Mouse (Mus musculus): ENCODE results near the gene Pcdh7. TPM values are rescaled to one million over a fixed set of nuclear protein-coding genes. Genes with fewer than 3 reads are reported as not detected.
"Not testable (repeated sequence)": the region's sequence is repeated elsewhere in the genome, so short reads cannot be mapped to it uniquely, and the experiment has no call there.

The Pcdh7 gene
- polyA plus RNA-seq, 1 experiment from 2014 or later: 20.7 TPM

DNA sequence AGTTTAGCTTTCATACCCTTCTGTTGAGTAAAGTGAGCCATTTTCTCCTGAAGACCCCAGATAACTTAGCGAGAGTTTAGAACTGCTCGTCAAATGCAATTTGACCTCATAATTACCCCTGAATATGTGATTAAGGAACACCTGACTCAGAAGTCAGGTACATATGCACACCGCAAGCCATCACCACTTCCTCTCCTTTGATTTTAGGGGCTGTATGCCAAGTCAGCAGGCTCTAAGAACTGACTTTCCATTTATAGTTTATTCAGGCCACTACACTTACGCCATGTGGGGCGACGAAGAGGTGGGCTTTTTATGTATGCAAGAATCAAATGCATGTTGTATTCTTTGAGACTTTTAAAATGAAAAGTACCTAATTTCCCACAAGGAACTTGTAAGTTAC, 366.2 kb downstream of the Pcdh7 start:
- H3K36me3 ChIP-seq: no peaks in the 10 kb centered on the region
- H3K27me3 ChIP-seq: no peaks in the 10 kb centered on the region
- no peak overlapping the region for H3K9ac ChIP-seq
- H3K9me3 ChIP-seq: no peaks in the 10 kb centered on the region
- H3K4me1 ChIP-seq (replicated peaks): no peaks in the 10 kb centered on the region
- WGBS: 90% methylated on average over 6 of the region's 6 CpGs
- H3K4me2 ChIP-seq: no peak overlapping the region
- H3K4me3 ChIP-seq: no peak overlapping the region
- no peak overlapping the region for H3K27ac ChIP-seq (replicated peaks)
- ATAC-seq (ENCODE audit: low read depth): no peak

DNA sequence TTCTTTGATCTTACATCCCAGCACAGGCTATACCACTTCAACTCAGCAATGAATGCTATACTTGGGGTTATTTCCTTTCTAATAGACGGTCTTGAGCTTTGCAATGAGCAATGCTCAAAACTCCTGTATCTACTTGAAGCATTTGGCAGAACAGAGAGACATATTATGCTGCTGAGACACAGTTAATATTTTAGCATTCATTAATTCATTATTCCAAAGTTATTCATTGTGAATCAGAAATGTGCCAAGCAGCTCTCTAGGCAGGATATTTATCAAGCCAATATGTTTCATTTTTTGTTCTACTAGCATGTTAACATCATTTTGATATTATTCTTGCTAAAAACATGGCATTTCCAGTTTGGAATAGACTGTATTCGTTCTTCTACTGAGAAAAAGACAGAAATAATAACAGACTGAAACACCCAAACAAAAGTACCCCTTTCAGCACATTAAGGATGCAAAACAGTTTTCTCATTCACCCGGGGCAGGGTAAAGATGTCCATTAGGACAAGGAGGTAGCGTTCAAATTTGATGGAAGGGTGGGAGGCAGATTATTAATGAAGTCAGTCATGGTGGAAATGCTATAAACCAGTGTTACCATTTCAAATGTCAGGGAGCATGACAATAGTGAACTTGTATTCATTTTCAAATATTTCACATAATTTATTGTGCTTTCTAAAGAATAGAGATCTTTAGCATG, 391.0 kb downstream of the Pcdh7 start:
- Histone ChIP-seq H3K9ac (no peak overlapping the region), H3K4me3 (no peak overlapping the region), H3K4me2 (no peak overlapping the region), H3K27me3 (no peaks in the 10 kb centered on the region), H3K9me3 (no peaks in the 10 kb centered on the region), H3K27ac (replicated peaks) (no peak overlapping the region), H3K4me1 (replicated peaks) (no peaks in the 10 kb centered on the region), H3K36me3 (no peaks in the 10 kb centered on the region)
- ATAC-seq (ENCODE audit: low read depth): no peak
- WGBS: 74% methylated on average over 4 of the region's 4 CpGs

DNA sequence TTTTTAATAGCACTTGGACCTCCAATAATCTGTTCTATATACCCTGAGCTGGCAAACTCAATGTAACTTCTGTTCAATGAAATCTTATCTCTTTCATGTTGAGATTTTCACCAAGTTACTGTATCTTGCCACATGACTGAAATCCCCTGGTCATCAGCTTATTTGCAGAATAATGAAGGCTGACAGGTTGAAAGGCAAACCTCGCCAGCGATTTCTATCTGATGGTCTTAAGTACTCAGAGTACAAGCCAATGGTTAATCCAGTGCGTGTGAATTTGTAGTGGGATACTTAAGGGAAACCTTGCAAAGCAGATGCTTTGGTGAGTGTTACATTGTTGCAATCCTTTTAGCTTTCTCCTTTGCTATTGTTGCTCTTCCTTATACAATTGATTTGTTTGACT, 398.3 kb downstream of the Pcdh7 start:
- H3K4me2 ChIP-seq: no peak overlapping the region
- ATAC-seq (ENCODE audit: low read depth): no peak
- no peak overlapping the region for H3K9ac ChIP-seq
- no peaks in the 10 kb centered on the region for H3K27me3 ChIP-seq
- no peaks in the 10 kb centered on the region for H3K36me3 ChIP-seq
- no peaks in the 10 kb centered on the region for H3K9me3 ChIP-seq
- 78% methylated on average over 3 of the region's 3 CpGs for WGBS
- no peak overlapping the region for H3K4me3 ChIP-seq
- H3K4me1 ChIP-seq (replicated peaks): no peaks in the 10 kb centered on the region
- no peak overlapping the region for H3K27ac ChIP-seq (replicated peaks)

DNA sequence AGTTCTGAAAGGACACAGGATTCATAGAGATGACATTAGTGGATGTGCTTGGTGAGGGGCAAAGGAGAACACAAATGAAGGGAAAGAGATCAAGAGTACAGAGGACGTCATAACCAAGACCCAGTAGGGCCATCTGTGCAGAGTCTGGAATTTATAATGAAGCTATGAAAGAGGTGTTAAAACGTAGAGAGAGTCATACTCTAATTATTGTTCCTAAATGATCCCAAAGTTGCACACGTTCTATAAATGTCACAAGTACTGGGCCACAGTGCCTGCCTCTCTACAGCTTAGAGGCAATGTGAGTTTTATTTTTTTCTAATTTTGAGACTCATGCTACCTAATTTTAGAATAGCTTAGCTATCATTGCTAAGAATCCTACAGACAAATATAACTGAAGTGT, 400.1 kb downstream of the Pcdh7 start:
- H3K9ac ChIP-seq: no peak overlapping the region
- no peaks in the 10 kb centered on the region for H3K9me3 ChIP-seq
- 65% methylated on average over 3 of the region's 3 CpGs for WGBS
- H3K27me3 ChIP-seq: no peaks in the 10 kb centered on the region
- H3K4me3 ChIP-seq: no peak overlapping the region
- no peaks in the 10 kb centered on the region for H3K36me3 ChIP-seq
- no peak overlapping the region for H3K27ac ChIP-seq (replicated peaks)
- ATAC-seq (ENCODE audit: low read depth): no peak
- no peak overlapping the region for H3K4me2 ChIP-seq
- H3K4me1 ChIP-seq (replicated peaks): no peaks in the 10 kb centered on the region

DNA sequence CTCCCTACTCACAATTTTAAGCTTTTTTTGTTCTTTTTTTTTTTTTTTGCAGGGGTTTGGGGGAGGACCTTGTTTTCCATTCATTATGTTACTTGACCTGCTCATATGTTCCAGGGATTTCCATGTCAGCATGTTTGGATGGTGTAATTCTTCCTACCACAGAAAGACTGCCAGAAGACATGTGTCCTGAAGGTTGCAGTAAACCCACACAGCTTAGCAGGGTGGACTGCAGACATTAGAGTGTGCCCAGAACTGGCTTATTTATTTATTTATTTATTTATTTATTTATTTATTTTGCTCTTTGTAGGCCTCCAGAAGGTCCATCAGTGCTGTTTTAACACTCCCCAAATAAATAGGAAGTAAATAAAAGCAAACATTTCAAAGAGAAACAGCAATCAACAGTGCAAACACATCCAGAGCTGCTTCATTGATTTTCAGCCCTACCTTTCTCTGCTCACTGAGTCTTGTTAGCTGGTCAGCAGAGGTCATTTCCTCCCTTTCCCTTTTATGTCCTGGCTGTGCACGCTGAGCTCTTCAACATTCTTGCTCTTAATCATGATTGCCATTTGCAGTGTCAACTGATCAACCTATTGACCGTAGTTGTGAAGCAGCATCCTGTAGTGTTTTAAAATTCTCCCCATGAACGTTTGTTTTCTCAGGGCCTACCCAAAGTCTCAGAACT, 401.3 kb downstream of the Pcdh7 start:
- 20% methylated on average over 3 of the region's 3 CpGs for WGBS
- H3K27me3 ChIP-seq: no peaks in the 10 kb centered on the region
- no peak overlapping the region for H3K4me3 ChIP-seq
- ATAC-seq (ENCODE audit: low read depth): no peak
- H3K27ac ChIP-seq (replicated peaks): no peak overlapping the region
- no peak overlapping the region for H3K4me2 ChIP-seq
- H3K36me3 ChIP-seq: no peaks in the 10 kb centered on the region
- no peaks in the 10 kb centered on the region for H3K9me3 ChIP-seq
- H3K9ac ChIP-seq: no peak overlapping the region
- H3K4me1 ChIP-seq (replicated peaks): no peaks in the 10 kb centered on the region

DNA sequence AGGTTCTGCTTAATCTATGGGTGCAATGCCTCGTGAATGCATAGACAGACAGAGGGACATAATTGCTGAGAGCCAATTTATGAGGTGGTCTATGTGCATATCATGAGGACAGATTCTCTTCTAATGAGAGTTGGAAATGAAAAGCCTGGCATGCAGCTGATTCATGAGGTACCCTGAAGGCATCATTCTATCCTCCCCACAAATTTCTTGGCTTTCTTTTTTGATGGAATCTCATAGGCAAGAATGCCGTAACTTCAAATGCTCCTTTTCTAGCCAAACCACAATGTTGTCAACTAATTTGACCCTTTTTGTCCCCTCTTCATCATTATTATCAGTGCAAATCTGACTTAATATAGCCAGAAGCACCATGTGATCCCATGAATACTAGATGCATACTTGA, 426.1 kb downstream of the Pcdh7 start:
- no peak overlapping the region for H3K9ac ChIP-seq
- WGBS: 69% methylated on average over 2 of the region's 2 CpGs

DNA sequence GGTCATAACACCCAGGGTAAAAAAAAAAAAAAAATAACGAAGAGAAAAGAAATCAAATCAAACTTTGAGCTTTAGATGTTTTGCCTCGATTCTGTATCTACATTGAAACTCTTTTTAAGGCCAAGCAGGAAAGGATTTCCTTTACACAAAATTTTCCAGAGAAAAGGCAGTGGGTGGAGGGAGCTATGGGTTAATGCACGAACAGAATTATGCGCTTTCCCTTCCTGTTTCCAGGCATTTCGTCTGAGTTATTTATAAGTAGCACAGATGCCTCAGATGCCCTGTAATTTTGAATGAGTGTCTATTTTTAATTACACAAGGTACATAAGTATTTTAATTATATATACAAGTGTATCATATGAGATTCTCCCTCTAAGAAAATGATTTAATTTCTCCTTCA, 436.2 kb downstream of the Pcdh7 start:
- Histone ChIP-seq H3K4me1 (replicated peaks) (no peaks in the 10 kb centered on the region), H3K27me3 (no peaks in the 10 kb centered on the region), H3K27ac (replicated peaks) (no peak overlapping the region), H3K9ac (no peak overlapping the region), H3K4me3 (no peak overlapping the region), H3K4me2 (no peak overlapping the region), H3K36me3 (no peaks in the 10 kb centered on the region), H3K9me3 (no peaks in the 10 kb centered on the region)
- ATAC-seq (ENCODE audit: low read depth): no peak
- 73% methylated on average over 5 of the region's 5 CpGs for WGBS

More for the DNA sequence above, 426.1 kb downstream of the Pcdh7 start:
- Histone ChIP-seq H3K27me3 (no peaks in the 10 kb centered on the region), H3K36me3 (no peaks in the 10 kb centered on the region), H3K4me2 (no peak overlapping the region), H3K4me3 (no peak overlapping the region), H3K4me1 (replicated peaks) (no peaks in the 10 kb centered on the region), H3K27ac (replicated peaks) (no peak overlapping the region), H3K9me3 (no peaks in the 10 kb centered on the region)
- ATAC-seq (ENCODE audit: low read depth): no peak

DNA sequence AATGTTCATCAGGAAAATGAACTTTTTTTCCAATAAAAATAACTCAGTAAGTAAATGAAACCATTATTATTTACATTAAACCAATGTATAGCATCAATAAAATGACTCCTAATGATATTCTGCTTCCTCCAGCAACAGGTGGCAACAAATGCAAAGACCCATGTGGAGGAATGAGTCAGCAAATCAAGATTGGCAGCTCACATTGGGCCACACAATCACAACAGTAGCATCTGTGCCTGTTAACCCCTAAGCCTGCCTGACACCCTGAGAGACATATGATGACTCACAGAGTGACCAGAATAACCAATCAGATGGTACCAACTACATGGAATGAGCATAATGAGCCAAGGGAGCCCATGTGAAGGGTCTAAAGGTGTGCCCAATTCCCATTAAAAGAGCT, 454.5 kb downstream of the Pcdh7 start:
- H3K27me3 ChIP-seq: no peaks in the 10 kb centered on the region
- H3K4me2 ChIP-seq: no peak overlapping the region
- no peak overlapping the region for H3K9ac ChIP-seq
- no peak overlapping the region for H3K27ac ChIP-seq (replicated peaks)
- ATAC-seq (ENCODE audit: low read depth): no peak
- H3K4me3 ChIP-seq: no peak overlapping the region
- no peaks in the 10 kb centered on the region for H3K9me3 ChIP-seq
- no peaks in the 10 kb centered on the region for H3K36me3 ChIP-seq
- H3K4me1 ChIP-seq (replicated peaks): no peaks in the 10 kb centered on the region; the same call in 1 of the 2 replicates

DNA sequence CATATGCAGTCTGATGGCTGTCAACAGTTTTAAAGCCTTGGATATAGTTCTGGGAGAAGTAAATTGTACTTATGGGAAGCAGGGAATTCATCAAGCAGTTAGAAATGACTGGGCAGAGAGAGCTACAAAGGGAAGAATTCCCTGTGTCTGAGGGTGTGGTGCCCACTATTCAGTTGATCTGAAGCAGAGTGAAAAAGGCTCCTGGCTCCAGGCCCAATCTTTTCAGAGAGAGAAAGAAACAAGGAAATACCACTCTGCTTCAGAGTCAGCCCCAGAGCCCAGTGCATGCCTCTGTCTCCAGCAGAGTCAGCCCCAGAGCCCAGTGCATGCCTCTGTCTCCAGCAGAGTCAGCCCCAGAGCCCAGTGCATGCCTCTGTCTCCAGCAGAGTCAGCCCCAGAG, 456.6 kb downstream of the Pcdh7 start:
- H3K4me1 ChIP-seq (replicated peaks); H3K4me2 ChIP-seq; H3K4me3 ChIP-seq; H3K27me3 ChIP-seq; H3K9ac ChIP-seq; H3K36me3 ChIP-seq; H3K9me3 ChIP-seq; ATAC-seq (ENCODE audit: low read depth): not testable (repeated sequence)
- H3K27ac ChIP-seq (replicated peaks): 0 out of 2 replicates have a peak overlapping the region, but pooled peaks have one; percentile 38

DNA sequence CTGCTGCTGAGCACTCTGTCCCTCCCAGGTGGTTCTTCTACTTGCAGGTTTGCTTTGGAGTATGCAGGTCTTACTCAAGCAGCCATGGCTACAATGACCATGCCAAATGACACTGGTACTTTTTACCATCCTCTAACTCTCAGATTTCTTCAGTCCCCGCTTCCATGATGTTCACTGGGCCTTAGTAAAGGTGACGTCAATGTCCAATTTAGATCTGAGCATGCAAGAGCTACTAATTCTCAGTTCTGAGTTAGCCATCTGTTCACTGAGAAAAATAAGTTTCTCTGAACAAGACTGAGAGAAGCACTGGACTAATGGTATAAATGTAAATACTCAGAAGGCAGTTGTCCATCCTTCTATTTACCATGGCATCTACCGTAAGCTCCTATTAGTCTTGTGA, 457.8 kb downstream of the Pcdh7 start:
- ATAC-seq (ENCODE audit: low read depth): no peak
- no peak overlapping the region for H3K4me3 ChIP-seq
- H3K27me3 ChIP-seq: no peaks in the 10 kb centered on the region
- no peaks in the 10 kb centered on the region for H3K36me3 ChIP-seq
- H3K27ac ChIP-seq (replicated peaks): no peak overlapping the region
- 98% methylated on average over 3 of the region's 3 CpGs for WGBS
- no peak overlapping the region for H3K9ac ChIP-seq
- H3K4me2 ChIP-seq: no peak overlapping the region
- no peaks in the 10 kb centered on the region for H3K9me3 ChIP-seq
- no peaks in the 10 kb centered on the region; the same call in 1 of the 2 replicates for H3K4me1 ChIP-seq (replicated peaks)

Data from neural tube, embryonic 13.5 days (tissue).